Mouse (Mus musculus) liver, embryonic 13.5 days (tissue): Measurements from ENCODE around the gene Tmem132c. TPM values are rescaled to one million over a fixed set of nuclear protein-coding genes. Genes with fewer than 3 reads are reported as not detected.

Experiments used
- ATAC-seq: fragments of 200-750 bp; cut with Nextera tagmentation; 2 replicates; pipeline ENCODE4 v1.8.0; 2017; ENCODE audit warnings: low read depth, mild to moderate bottlenecking, moderate number of reproducible peaks, moderate library complexity
- DNase-seq: peaks from one replicate; pipeline ENCODE4 v3.0.0; 2022
- H3K27ac ChIP-seq: fragments of 300-500 bp; sonication (generic); 2 replicates; pipeline ENCODE4 v1.5.1; 2015; ENCODE audit warnings: moderate library complexity, mild to moderate bottlenecking, inconsistent platforms
- H3K27me3 ChIP-seq: fragments of 300-500 bp; sonication (generic); 2 replicates; pipeline ENCODE4 v1.6.1; 2015; ENCODE audit warnings: mild to moderate bottlenecking, inconsistent platforms
- H3K36me3 ChIP-seq: fragments of 300-500 bp; sonication (generic); 2 replicates; pipeline ENCODE4 v1.6.1; 2015; ENCODE audit warnings: mild to moderate bottlenecking, inconsistent platforms
- H3K4me1 ChIP-seq: fragments of 300-500 bp; sonication (generic); replicated peaks from 2 replicates; pipeline ENCODE4 v1.6.1; 2015; ENCODE audit warnings: inconsistent platforms
- H3K4me2 ChIP-seq: fragments of 300-500 bp; sonication (generic); 2 replicates; pipeline ENCODE4 v1.6.1; 2015; ENCODE audit warnings: inconsistent platforms, mild to moderate bottlenecking, moderate library complexity
- H3K4me3 ChIP-seq: fragments of 300-500 bp; sonication (generic); replicated peaks from 2 replicates; pipeline ENCODE4 v1.5.1; 2015; ENCODE audit warnings: mild to moderate bottlenecking, inconsistent platforms
- H3K9ac ChIP-seq: fragments of 300-500 bp; sonication (generic); 2 replicates; pipeline ENCODE4 v1.6.1; 2015; ENCODE audit warnings: mild to moderate bottlenecking, inconsistent platforms
- H3K9me3 ChIP-seq: fragments of 300-500 bp; sonication (generic); replicated peaks from 2 replicates; pipeline ENCODE4 v1.6.1; 2016; ENCODE audit warnings: inconsistent platforms
- WGBS: fragments of 180-500 bp; shearing (Covaris S2); methylation state at CpG from one replicate; pipeline ENCODE4 v1.1.7; 2015; ENCODE audit not compliant: insufficient replicate concordance; 5-methylcytosine and 5-hydroxymethylcytosine counted together
- polyA plus RNA-seq: library from polyadenylated mRNA; unstranded; fragments of >200 nt; fragmentation: Nextera tagmentation; extraction: Ambion mirVana; gene quantifications from 2 replicates; pipeline ENCODE4 v1.2.1, GENCODE M21; 2015

Gene Tmem132c
- polyA plus RNA-seq, 1 experiment from 2014 or later: 0.16 TPM

GRCm38 (mm10) chr5:127610787-127611509 lies 369.3 kb downstream of the Tmem132c start:
- no peaks in the 10 kb centered on the region for H3K9me3 ChIP-seq
- peak overlapping the region; percentile 41 for H3K27ac ChIP-seq
- DNase-seq (no peak), ATAC-seq (peak; percentile 56; the same call in 1 of the 2 replicates)
- no peak overlapping the region for H3K9ac ChIP-seq
- no peaks in the 10 kb centered on the region for H3K27me3 ChIP-seq
- H3K4me3 ChIP-seq: no peak overlapping the region
- H3K36me3 ChIP-seq: peaks cover 28% of the 10 kb centered on the region
- 33% methylated on average over 6 of the region's 6 CpGs for WGBS
- H3K4me1 ChIP-seq: peaks cover 66% of the 10 kb centered on the region
- H3K4me2 ChIP-seq: peak overlapping the region; percentile 24

GRCm38 (mm10) chr5:127611881-127612280 lies 370.3 kb downstream of the Tmem132c start:
- no peak for ATAC-seq
- DNase-seq: no peak
- 45% methylated on average over 1 of the region's 1 CpGs for WGBS
- H3K4me3 ChIP-seq: no peak overlapping the region
- no peaks in the 10 kb centered on the region for H3K27me3 ChIP-seq
- peaks cover 20% of the 10 kb centered on the region for H3K36me3 ChIP-seq
- H3K4me2 ChIP-seq: peak overlapping the region; percentile 24; the same call in 1 of the 2 replicates
- no peak overlapping the region for H3K9ac ChIP-seq
- H3K27ac ChIP-seq: no peak overlapping the region
- peaks cover 71% of the 10 kb centered on the region for H3K4me1 ChIP-seq
- H3K9me3 ChIP-seq: no peaks in the 10 kb centered on the region

GRCm38 (mm10) chr5:127612397-127612796 lies 370.8 kb downstream of the Tmem132c start:
- H3K4me1 ChIP-seq: peaks cover 71% of the 10 kb centered on the region
- H3K4me3 ChIP-seq: no peak overlapping the region
- no peak overlapping the region for H3K27ac ChIP-seq
- 89% methylated on average over 6 of the region's 6 CpGs for whole genome bisulfite sequencing
- ATAC-seq (no peak), DNase-seq (no peak)
- H3K36me3 ChIP-seq: peaks cover 15% of the 10 kb centered on the region
- no peak overlapping the region for H3K9ac ChIP-seq
- H3K4me2 ChIP-seq: no peak overlapping the region
- no peaks in the 10 kb centered on the region for H3K9me3 ChIP-seq
- H3K27me3 ChIP-seq: no peaks in the 10 kb centered on the region
